Mouse (Mus musculus): ENCODE data around the gene Mettl9. TPM values are rescaled to one million over a fixed set of nuclear protein-coding genes. Genes with fewer than 3 reads are reported as not detected.
"Not testable (repeated sequence)": the region's sequence is repeated elsewhere in the genome, so short reads cannot be mapped to it uniquely, and the experiment has no call there.

Mettl9 gene
- total RNA-seq, 2 experiments from 2014 or later: 81.9 to 93.1 TPM

- H3K27ac ChIP-seq: no peak overlapping the region
- peak; percentile 17 for DNase-seq (ENCODE audit: extremely low spot score in 1 of 2, low spot score in 2 of 2)
- intact Hi-C loops (cut with DNase I): no loop called here
- H3K4me3 ChIP-seq: no peak overlapping the region
- TF ChIP-seq CTCF (IDR thresholded peaks at IDR 0.05): peak; percentile 31
Observed at GRCm38 (mm10) chr7:121020277-121020676, 14.0 kb upstream of the Mettl9 start.

GRCm38 (mm10) chr7:121025221-121026008 lies 8.8 kb upstream of the Mettl9 start:
- intact Hi-C loops (cut with DNase I): no loop called here
- no peak for TF ChIP-seq CTCF (IDR thresholded peaks at IDR 0.05)
- no peak for DNase-seq (ENCODE audit: extremely low spot score in 1 of 2, low spot score in 2 of 2)
- no peak overlapping the region for H3K4me3 ChIP-seq
- no peak overlapping the region for H3K27ac ChIP-seq

GRCm38 (mm10) chr7:121026300-121026699 lies 7.9 kb upstream of the Mettl9 start:
- TF ChIP-seq CTCF (IDR thresholded peaks at IDR 0.05): no peak
- intact Hi-C loops (cut with DNase I): no loop called here

GRCm38 (mm10) chr7:121029947-121030346 lies 4.3 kb upstream of the Mettl9 start:
- H3K4me3 ChIP-seq; DNase-seq (ENCODE audit: extremely low spot score in 1 of 2, low spot score in 2 of 2); H3K27ac ChIP-seq: not testable (repeated sequence)
- intact Hi-C loops (cut with DNase I): loop anchor here (5.0 to 10.0 kb wide), 3 partner anchors 48 to 395 kb away; partner anchors contain the start of genes Cdr2, Mfsd13b and Uqcrc2

More at GRCm38 (mm10) chr7:121026300-121026699, 7.9 kb upstream of the Mettl9 start:
- no peak overlapping the region for H3K27ac ChIP-seq
- no peak for DNase-seq (ENCODE audit: extremely low spot score in 1 of 2, low spot score in 2 of 2)
- H3K4me3 ChIP-seq: no peak overlapping the region

- Histone ChIP-seq H3K27ac (peak overlapping the region; percentile 98), H3K4me3 (peak overlapping the region; percentile 81)
- peak in 1 of 2 experiments; percentile 67 for DNase-seq (ENCODE audit: extremely low spot score in 1 of 2, low spot score in 2 of 2)
- no peak for TF ChIP-seq CTCF (IDR thresholded peaks at IDR 0.05)
- intact Hi-C loops (cut with DNase I): loop anchor here (5.0 to 10.0 kb wide), 3 partner anchors 52 to 400 kb away; partner anchors contain the start of genes Cdr2, Mfsd13b and Uqcrc2
Observed at GRCm38 (mm10) chr7:121034701-121035141, 476 bp downstream of the Mettl9 start.

- DNase-seq (ENCODE audit: extremely low spot score in 1 of 2, low spot score in 2 of 2): no peak
- H3K4me3 ChIP-seq: peak overlapping the region; percentile 81
- H3K27ac ChIP-seq: peak overlapping the region; percentile 98
- intact Hi-C loops (cut with DNase I): loop anchor here (10.0 kb wide), 2 partner anchors 200 to 400 kb away; partner anchors contain the start of gene Uqcrc2
- TF ChIP-seq CTCF (IDR thresholded peaks at IDR 0.05): no peak
Observed at GRCm38 (mm10) chr7:121035161-121035721, 996 bp downstream of the Mettl9 start.

- DNase-seq (ENCODE audit: extremely low spot score in 1 of 2, low spot score in 2 of 2): no peak
- Histone ChIP-seq H3K4me3 (no peak overlapping the region), H3K27ac (no peak overlapping the region)
- intact Hi-C loops (cut with DNase I): no loop called here
- no peak for TF ChIP-seq CTCF (IDR thresholded peaks at IDR 0.05)
Observed at GRCm38 (mm10) chr7:121040595-121040994, 6.3 kb downstream of the Mettl9 start.

- intact Hi-C loops (cut with DNase I): no loop called here
- Histone ChIP-seq H3K4me3 (no peak overlapping the region), H3K27ac (no peak overlapping the region)
- TF ChIP-seq CTCF (IDR thresholded peaks at IDR 0.05): no peak
- no peak for DNase-seq (ENCODE audit: extremely low spot score in 1 of 2, low spot score in 2 of 2)
Observed at GRCm38 (mm10) chr7:121041989-121042388, 7.7 kb downstream of the Mettl9 start.

- no peak for TF ChIP-seq CTCF (IDR thresholded peaks at IDR 0.05)
- no peak overlapping the region for H3K4me3 ChIP-seq
- H3K27ac ChIP-seq: no peak overlapping the region
- no peak for DNase-seq (ENCODE audit: extremely low spot score in 1 of 2, low spot score in 2 of 2)
- intact Hi-C loops (cut with DNase I): no loop called here
Observed at GRCm38 (mm10) chr7:121043004-121043403, 8.8 kb downstream of the Mettl9 start.

GRCm38 (mm10) chr7:121043510-121043909 lies 9.3 kb downstream of the Mettl9 start:
- Histone ChIP-seq H3K27ac (no peak overlapping the region), H3K4me3 (no peak overlapping the region)
- no peak for DNase-seq (ENCODE audit: extremely low spot score in 1 of 2, low spot score in 2 of 2)
- no peak for TF ChIP-seq CTCF (IDR thresholded peaks at IDR 0.05)
- intact Hi-C loops (cut with DNase I): no loop called here

- intact Hi-C loops (cut with DNase I): no loop called here
- TF ChIP-seq CTCF (IDR thresholded peaks at IDR 0.05): no peak
- no peak for DNase-seq (ENCODE audit: extremely low spot score in 1 of 2, low spot score in 2 of 2)
- H3K4me3 ChIP-seq: no peak overlapping the region
- no peak overlapping the region for H3K27ac ChIP-seq
Observed at GRCm38 (mm10) chr7:121044251-121044650, 10.0 kb downstream of the Mettl9 start.

GRCm38 (mm10) chr7:121045671-121046453 lies 11.6 kb downstream of the Mettl9 start:
- intact Hi-C loops (cut with DNase I): no loop called here
- DNase-seq (ENCODE audit: extremely low spot score in 1 of 2, low spot score in 2 of 2): no peak
- H3K4me3 ChIP-seq: no peak overlapping the region
- H3K27ac ChIP-seq: no peak overlapping the region
- TF ChIP-seq CTCF (IDR thresholded peaks at IDR 0.05): no peak
